Mouse (Mus musculus) testis, adult 2 months (tissue): ENCODE results near the gene Slc25a48.

Source experiments
- CTCF ChIP-seq: fragments of 200-500 bp; IDR thresholded peaks from 2 replicates; pipeline ENCODE4 v1.5.1; 2012; ENCODE audit warnings: low read depth, mild to moderate bottlenecking, inconsistent platforms, low read length, moderate library complexity; ENCODE audit not compliant: control insufficient read depth, insufficient read depth, insufficient replicate concordance
- POLR2A ChIP-seq: fragments of 200-500 bp; IDR thresholded peaks from 2 replicates; pipeline ENCODE4 v1.6.1; 2012; ENCODE audit warnings: low read depth, mild to moderate bottlenecking, inconsistent platforms, low read length, moderate library complexity; ENCODE audit not compliant: control insufficient read depth

DNA sequence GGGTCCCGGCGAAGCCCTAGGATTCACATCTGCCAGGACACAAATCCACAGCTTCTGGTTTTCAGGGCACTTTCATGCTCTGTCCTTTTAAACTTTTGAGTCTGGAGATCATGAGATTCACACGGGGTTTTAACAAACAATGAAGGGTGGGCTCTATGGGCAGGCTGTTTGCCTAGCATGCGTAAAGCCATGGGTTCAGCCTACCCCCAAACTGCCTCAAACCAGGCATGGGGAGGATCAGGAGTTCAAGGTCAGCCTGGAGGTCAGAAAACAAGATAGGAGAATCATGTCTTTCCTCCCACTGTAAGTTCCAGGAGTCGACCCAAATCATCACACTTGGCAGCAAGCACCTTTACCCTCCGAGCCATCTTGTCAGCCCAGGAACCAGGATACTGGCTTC lies 18.6 kb upstream of the Slc25a48 start:
- TF ChIP-seq CTCF (no peak), POLR2A (no peak)
